Mouse (Mus musculus) CH12.LX (cell line): ENCODE measurements around the gene Mapk8ip1. TPM values are rescaled to one million over a fixed set of nuclear protein-coding genes. Genes with fewer than 3 reads are reported as not detected.
A peak's percentile ranks its signal among the peaks of the same experiment; 100 is the strongest.

Source experiments
- DNase-seq: peaks from one replicate; pipeline ENCODE4 v3.0.0-alpha.2; 2013; ENCODE audit errors: extremely low read depth
- H3K27ac ChIP-seq: 2 replicates; pipeline ENCODE4 v1.5.1; 2012; ENCODE audit warnings: low read depth, mild to moderate bottlenecking, control low read depth, moderate library complexity; ENCODE audit not compliant: insufficient read depth
- H3K27me3 ChIP-seq: replicated peaks from 2 replicates; pipeline ENCODE3; 2012; ENCODE audit warnings: inconsistent platforms
- H3K36me3 ChIP-seq, 2 experiments: replicated peaks in 1 of 2; 2 replicates each; pipeline versions ENCODE3 to v1.6.1; 2012; ENCODE audit warnings: inconsistent platforms in 1 of 2, low read length in 1 of 2, mild to moderate bottlenecking in 1 of 2, mixed read lengths in 1 of 2, moderate library complexity in 1 of 2; ENCODE audit not compliant: control insufficient read depth in 1 of 2, insufficient read depth in 1 of 2
- H3K4me1 ChIP-seq, 2 experiments: 2 replicates each; pipeline ENCODE4 v1.6.1; 2012; ENCODE audit warnings: inconsistent platforms in 1 of 2, moderate library complexity in 1 of 2; ENCODE audit not compliant: insufficient read depth in 2 of 2, control insufficient read depth in 1 of 2
- H3K4me2 ChIP-seq: 2 replicates; pipeline ENCODE4 v1.6.1; 2012; ENCODE audit warnings: low read depth, mild to moderate bottlenecking, control low read depth; ENCODE audit not compliant: poor library complexity, insufficient read depth, severe bottlenecking
- H3K4me3 ChIP-seq, 3 experiments: fragments of 150-350 bp in 1 of 3; sonication (generic) in 1 of 3; replicated peaks in 1 of 3; 2 replicates each; pipeline versions ENCODE3 to v1.5.1; 2011 to 2012; ENCODE audit warnings: low read depth in 2 of 3, low read length in 2 of 3, mild to moderate bottlenecking in 2 of 3, moderate library complexity in 2 of 3, control low read depth in 1 of 3, improper control_type of control experiment in 1 of 3, inconsistent platforms in 1 of 3, mixed read lengths in 1 of 3; ENCODE audit not compliant: poor library complexity in 1 of 3
- H3K79me2 ChIP-seq: replicated peaks from 2 replicates; pipeline ENCODE4 v1.6.1; 2012; ENCODE audit warnings: mild to moderate bottlenecking, moderate library complexity; ENCODE audit not compliant: control insufficient read depth, poor library complexity, insufficient read depth, severe bottlenecking; ENCODE audit errors: extremely low read depth
- H3K9ac ChIP-seq: 2 replicates; pipeline ENCODE4 v1.6.1; 2012; ENCODE audit warnings: low read depth, mild to moderate bottlenecking, control low read depth, moderate library complexity; ENCODE audit not compliant: insufficient read depth
- H3K9me3 ChIP-seq: replicated peaks from 2 replicates; pipeline ENCODE3; 2012; ENCODE audit warnings: low read length, inconsistent platforms, mixed read lengths
- BHLHE40 ChIP-seq: IDR thresholded peaks from 2 replicates; pipeline ENCODE4 v1.6.1; 2011; ENCODE audit warnings: mild to moderate bottlenecking, low read depth, low read length, improper control_type of control experiment
- CHD2 ChIP-seq: IDR thresholded peaks from 2 replicates; pipeline ENCODE4 v1.6.1; 2011; ENCODE audit warnings: low read length, improper control_type of control experiment
- CTCF ChIP-seq, 2 experiments: IDR thresholded peaks in 1 of 2; conservative IDR thresholded peaks in 1 of 2; 2 replicates each; pipeline ENCODE4 v1.5.1; 2011 to 2012; ENCODE audit warnings: low read depth in 2 of 2, low read length in 2 of 2, improper control_type of control experiment in 1 of 2, inconsistent platforms in 1 of 2, mild to moderate bottlenecking in 1 of 2, moderate library complexity in 1 of 2
- ELF1 ChIP-seq: IDR thresholded peaks from 2 replicates; pipeline ENCODE4 v1.6.1; 2014; ENCODE audit warnings: low read depth, mild to moderate bottlenecking, inconsistent platforms, low read length, improper control_type of control experiment
- EP300 ChIP-seq: IDR thresholded peaks from 2 replicates; pipeline ENCODE4 v1.6.1; 2011; ENCODE audit warnings: low read length, improper control_type of control experiment
- ETS1 ChIP-seq: conservative IDR thresholded peaks from 2 replicates; pipeline ENCODE4 v1.6.1; 2012; ENCODE audit warnings: low read depth, mild to moderate bottlenecking, inconsistent platforms, low read length, improper control_type of control experiment, moderate library complexity
- GABPA ChIP-seq: IDR thresholded peaks from 2 replicates; pipeline ENCODE4 v1.6.1; 2012; ENCODE audit warnings: low read depth, low read length, improper control_type of control experiment, inconsistent platforms; ENCODE audit not compliant: insufficient replicate concordance
- JUN ChIP-seq: IDR thresholded peaks from 2 replicates; pipeline ENCODE4 v1.6.1; 2011; ENCODE audit warnings: low read depth, mild to moderate bottlenecking, low read length, improper control_type of control experiment, moderate library complexity; ENCODE audit not compliant: insufficient read depth
- KAT2A ChIP-seq: IDR thresholded peaks from 2 replicates; pipeline ENCODE4 v1.6.1; 2012; ENCODE audit warnings: low read length, improper control_type of control experiment, inconsistent platforms; ENCODE audit not compliant: insufficient replicate concordance
- MAFK ChIP-seq: IDR thresholded peaks from 2 replicates; pipeline ENCODE4 v1.6.1; 2011; ENCODE audit warnings: low read length, improper control_type of control experiment; ENCODE audit not compliant: insufficient replicate concordance
- MEF2A ChIP-seq: IDR thresholded peaks from 2 replicates; pipeline ENCODE4 v1.6.1; 2014; ENCODE audit warnings: low read depth, mild to moderate bottlenecking, inconsistent platforms, low read length, improper control_type of control experiment, borderline replicate concordance
- MXI1 ChIP-seq: IDR thresholded peaks from 2 replicates; pipeline ENCODE4 v1.6.1; 2011; ENCODE audit warnings: mild to moderate bottlenecking, low read depth, low read length, improper control_type of control experiment
- MYC ChIP-seq: IDR thresholded peaks from 2 replicates; pipeline ENCODE4 v1.6.1; 2011; ENCODE audit warnings: low read depth, mild to moderate bottlenecking, improper control_type of control experiment, low read length
- NELFE ChIP-seq: IDR thresholded peaks from 2 replicates; pipeline ENCODE4 v1.6.1; 2011; ENCODE audit warnings: low read depth, low read length, improper control_type of control experiment
- NRF1 ChIP-seq: IDR thresholded peaks from 2 replicates; pipeline ENCODE4 v1.6.1; 2014; ENCODE audit warnings: low read depth, mild to moderate bottlenecking, inconsistent platforms, low read length, improper control_type of control experiment, moderate library complexity
- PAX5 ChIP-seq: IDR thresholded peaks from 2 replicates; pipeline ENCODE4 v1.6.1; 2012; ENCODE audit warnings: low read length, inconsistent platforms, mixed read lengths
- POLR2A ChIP-seq: IDR thresholded peaks from 2 replicates; pipeline ENCODE4 v1.6.1; 2011; ENCODE audit warnings: low read depth, mild to moderate bottlenecking, improper control_type of control experiment, low read length
- POLR2AphosphoS2 ChIP-seq: IDR thresholded peaks from 2 replicates; pipeline ENCODE4 v1.6.1; 2011; ENCODE audit warnings: low read depth, low read length, improper control_type of control experiment
- RCOR1 ChIP-seq: conservative IDR thresholded peaks from 2 replicates; pipeline ENCODE4 v1.6.1; 2012; ENCODE audit warnings: low read depth, mild to moderate bottlenecking, inconsistent platforms, low read length, improper control_type of control experiment
- SIN3A ChIP-seq: IDR thresholded peaks from 2 replicates; pipeline ENCODE4 v1.6.1; 2012; ENCODE audit warnings: low read length, improper control_type of control experiment, inconsistent platforms
- SMC3 ChIP-seq: IDR thresholded peaks from 2 replicates; pipeline ENCODE4 v1.6.1; 2011; ENCODE audit warnings: low read depth, low read length, improper control_type of control experiment
- TBP ChIP-seq: conservative IDR thresholded peaks from 2 replicates; pipeline ENCODE4 v1.6.1; 2011; ENCODE audit warnings: low read depth, low read length, improper control_type of control experiment
- TCF12 ChIP-seq: IDR thresholded peaks from 2 replicates; pipeline ENCODE4 v1.6.1; 2014; ENCODE audit warnings: low read depth, mild to moderate bottlenecking, inconsistent platforms, low read length, improper control_type of control experiment
- UBTF ChIP-seq: IDR thresholded peaks from 2 replicates; pipeline ENCODE4 v1.6.1; 2012; ENCODE audit warnings: low read depth, mild to moderate bottlenecking, inconsistent platforms, low read length, improper control_type of control experiment, moderate library complexity
- USF1 ChIP-seq: IDR thresholded peaks from 2 replicates; pipeline ENCODE4 v1.6.1; 2014; ENCODE audit warnings: low read depth, mild to moderate bottlenecking, inconsistent platforms, low read length, improper control_type of control experiment
- USF2 ChIP-seq: conservative IDR thresholded peaks from 2 replicates; pipeline ENCODE4 v1.6.1; 2011; ENCODE audit warnings: low read depth, low read length, improper control_type of control experiment
- ZC3H11A ChIP-seq: IDR thresholded peaks from 2 replicates; pipeline ENCODE4 v1.6.1; 2012; ENCODE audit warnings: low read depth, mild to moderate bottlenecking, inconsistent platforms, low read length, improper control_type of control experiment
- ZKSCAN1 ChIP-seq: IDR thresholded peaks from 2 replicates; pipeline ENCODE4 v1.6.1; 2012; ENCODE audit warnings: low read depth, inconsistent platforms, low read length, improper control_type of control experiment, borderline replicate concordance
- ZMIZ1 ChIP-seq: IDR thresholded peaks from 2 replicates; pipeline ENCODE4 v1.6.1; 2012; ENCODE audit warnings: low read depth, mild to moderate bottlenecking, inconsistent platforms, low read length, improper control_type of control experiment
- dilution Hi-C: fragments of 300-500 bp; cut with MboI; formaldehyde crosslinking; loops from 2 replicates; pipeline ENCODE4 v1.14.3; 2020; ENCODE audit warnings: low sequenced_read_pairs; ENCODE audit not compliant: extremely low pct_unique_long_range_greater_than_20kb, extremely low pct_ligation_motif_present
- in situ Hi-C: fragments of 300-500 bp; cut with MboI; formaldehyde crosslinking; loops from 3 replicates; pipeline ENCODE4 v1.14.3; 2019; ENCODE audit warnings: low sequenced_read_pairs, low pct_ligation_motif_present, low pct_unique_long_range_greater_than_20kb, mixed read lengths
- polyA plus RNA-seq: library from polyadenylated mRNA; unstranded; fragments of >175 nt; gene quantifications from 2 replicates; pipeline ENCODE4 v1.2.1, GENCODE M21; 2012; ENCODE audit warnings: low read depth; ENCODE audit not compliant: insufficient read length
- total RNA-seq, 2 experiments: library from RNA; depleted of rRNA; stranded (reverse); fragments of 300-350 nt in 1 of 2; fragments of >200 nt in 1 of 2; gene quantifications; 2 replicates each; pipeline ENCODE4 v1.2.3; 2012 to 2014

Mapk8ip1 gene
- total and polyA plus RNA-seq, 3 experiments, result 5.4 to 13.0 (median 5.5) TPM

- Histone ChIP-seq H3K9ac (no peak overlapping the region), H3K4me3 (no peak overlapping the region), H3K79me2 (peaks cover 53% of the 10 kb centered on the region), H3K4me1 (peaks cover 11 to 54% of the 10 kb centered on the region in 2 experiments), H3K27me3 (peaks cover 6% of the 10 kb centered on the region), H3K4me2 (peak overlapping the region; percentile 90; the same call in 1 of the 2 replicates), H3K9me3 (no peaks in the 10 kb centered on the region), H3K27ac (no peak overlapping the region), H3K36me3 (peaks cover 19 to 60% of the 10 kb centered on the region in 2 experiments)
- in situ Hi-C loops (loop anchor here (5.0 kb wide), 1 partner anchor 444 kb away; no protein-coding TSS in a partner anchor), dilution Hi-C loops (no loop called here)
- DNase-seq, result no peak
- TF ChIP-seq MEF2A, result no peak
- TF ChIP-seq UBTF, result no peak
- TF ChIP-seq TBP, result no peak
- TF ChIP-seq GABPA, result no peak
- no peak for TF ChIP-seq JUN
- no peak for TF ChIP-seq TCF12
- no peak for TF ChIP-seq POLR2AphosphoS2
- no peak for TF ChIP-seq RCOR1
- TF ChIP-seq USF2, result no peak
- no peak for TF ChIP-seq MYC
- no peak for TF ChIP-seq ELF1
- TF ChIP-seq NELFE, result no peak
- no peak for TF ChIP-seq KAT2A
- TF ChIP-seq MAFK, result no peak
- TF ChIP-seq MXI1, result no peak
- TF ChIP-seq ZMIZ1, result no peak
- no peak for TF ChIP-seq BHLHE40
- TF ChIP-seq NRF1, result no peak
Measured at GRCm38 (mm10) chr2:92430723-92431541, 29.9 kb upstream of the Mapk8ip1 start.

GRCm38 (mm10) chr2:92430089-92430488 is 29.0 kb upstream of the Mapk8ip1 start:
- Histone ChIP-seq H3K4me3 (no peak overlapping the region), H3K9ac (no peak overlapping the region), H3K79me2 (peaks cover 53% of the 10 kb centered on the region), H3K36me3 (peaks cover 27 to 69% of the 10 kb centered on the region in 2 experiments), H3K27me3 (peaks cover 4% of the 10 kb centered on the region), H3K27ac (no peak overlapping the region), H3K9me3 (no peaks in the 10 kb centered on the region), H3K4me2 (no peak overlapping the region), H3K4me1 (peaks cover 11 to 59% of the 10 kb centered on the region in 2 experiments)
- in situ Hi-C loops, result loop anchor here (5.0 kb wide), 1 partner anchor 443 kb away; no protein-coding TSS in a partner anchor
- DNase-seq, result no peak
- dilution Hi-C loops, result no loop called here
- TF ChIP-seq POLR2AphosphoS2, result no peak
- TF ChIP-seq TCF12, result no peak
- TF ChIP-seq RCOR1, result no peak
- no peak for TF ChIP-seq CHD2
- TF ChIP-seq ZKSCAN1, result no peak
- no peak for TF ChIP-seq EP300
- no peak for TF ChIP-seq CTCF (conservative IDR thresholded peaks at IDR 0.05 in 1 of 2, IDR thresholded peaks at IDR 0.05 in 1 of 2; ENCODE audit: low read depth in 2 of 2, low read length in 2 of 2)
- TF ChIP-seq NELFE, result no peak
- no peak for TF ChIP-seq PAX5
- TF ChIP-seq TBP, result no peak
- no peak for TF ChIP-seq UBTF
- TF ChIP-seq GABPA, result no peak
- TF ChIP-seq ETS1, result no peak
- no peak for TF ChIP-seq ZC3H11A
- TF ChIP-seq POLR2A, result no peak
- no peak for TF ChIP-seq USF1
- TF ChIP-seq SMC3, result no peak
- no peak for TF ChIP-seq SIN3A
- TF ChIP-seq MEF2A, result no peak
